Comparison of ENCODE assay signal across 20 mouse cellular contexts in the genomic region with DNA sequence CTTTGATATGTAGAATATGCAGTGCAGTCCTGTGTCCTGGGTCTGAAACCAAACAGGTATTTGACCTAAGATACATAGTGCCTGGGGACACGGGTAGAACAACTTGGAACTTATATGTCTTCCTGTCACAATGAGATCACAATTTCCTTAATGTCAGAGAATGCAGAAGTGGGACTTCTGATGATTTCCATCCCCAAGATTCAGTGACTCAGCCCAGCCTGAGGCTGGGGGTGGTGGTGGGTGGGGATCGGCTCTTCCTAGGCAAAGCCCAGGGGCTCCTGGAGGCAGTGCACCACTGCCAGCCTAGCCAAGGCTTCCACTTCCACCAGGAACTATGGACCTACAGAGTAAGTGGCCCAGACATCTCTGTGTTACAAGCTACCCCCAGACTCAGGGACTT.
"Had no signal": no experiment of that assay in that cellular context is flagged by ENCODE, and none has a peak within 500 bp of the region (broad histone marks: within the 10 kb centered on the region; RNA-seq: fewer than 3 reads in every experiment).

No protein-coding gene starts in this region.

- ATAC-seq: liver, embryonic 12.5 days; midbrain, embryonic 13.5 days had no signal

- H3K36me3 ChIP-seq: limb, embryonic 10.5 days; limb, embryonic 13.5 days; liver, embryonic 12.5 days; liver, embryonic 15.5 days; lung, embryonic 15.5 days; midbrain, embryonic 10.5 days; midbrain, embryonic 13.5 days; stomach, embryonic 15.5 days had no signal

- H3K4me2 ChIP-seq: limb, embryonic 13.5 days; liver, embryonic 12.5 days; liver, embryonic 15.5 days; lung, embryonic 15.5 days; midbrain, embryonic 13.5 days; stomach, embryonic 15.5 days had no signal

- H3K27me3 ChIP-seq: liver, embryonic 15.5 days; stomach, embryonic 15.5 days had no signal

- H3K4me1 ChIP-seq: liver, embryonic 12.5 days; liver, embryonic 15.5 days; lung, embryonic 15.5 days; midbrain, embryonic 10.5 days; midbrain, embryonic 13.5 days had no signal

- H3K9ac ChIP-seq: limb, embryonic 13.5 days; liver, embryonic 12.5 days; liver, embryonic 15.5 days; lung, embryonic 15.5 days; midbrain, embryonic 13.5 days; stomach, embryonic 15.5 days had no signal

- H3K9me3 ChIP-seq: limb, embryonic 10.5 days; limb, embryonic 13.5 days; liver, embryonic 12.5 days; liver, embryonic 15.5 days; lung, embryonic 15.5 days; midbrain, embryonic 10.5 days; midbrain, embryonic 13.5 days; stomach, embryonic 15.5 days had no signal

- H3K27ac ChIP-seq: layer of hippocampus, adult 2 months; limb, embryonic 10.5 days; limb, embryonic 13.5 days; liver, embryonic 12.5 days; liver, embryonic 15.5 days; lung, embryonic 15.5 days; midbrain, embryonic 10.5 days; midbrain, embryonic 13.5 days; stomach, embryonic 15.5 days had no signal

- H3K4me3 ChIP-seq: layer of hippocampus, adult 2 months; limb, embryonic 10.5 days; limb, embryonic 13.5 days; liver, embryonic 12.5 days; liver, embryonic 15.5 days; lung, embryonic 15.5 days; megakaryocyte, embryonic 14.5 days; midbrain, embryonic 10.5 days; midbrain, embryonic 13.5 days; stomach, embryonic 15.5 days had no signal

- DNase-seq: kidney, adult 18-20 months; kidney, adult 9 months; kidney, postnatal 14 days; layer of hippocampus, adult 9-11 months; liver; lung, adult 18-20 months; lung, postnatal 10 days; lung, postnatal 36 days; thymus, adult 18-20 months; thymus, postnatal 36 days had no signal
